Mouse (Mus musculus) left cerebral cortex, adult 18-20 months (tissue): Measurements from ENCODE around the gene Prl3c1. TPM values are rescaled to one million over a fixed set of nuclear protein-coding genes. Genes with fewer than 3 reads are reported as not detected.
"Not testable (repeated sequence)": the region's sequence is repeated elsewhere in the genome, so short reads cannot be mapped to it uniquely, and the experiment has no call there.

Source experiments
- DNase-seq, 2 experiments: peaks; one replicate each; pipeline ENCODE4 v3.0.0; 2021 to 2022; ENCODE audit warnings: low spot score in 2 of 2, mixed read lengths in 1 of 2
- long read RNA-seq, 2 experiments: library from polyadenylated mRNA; stranded (forward); transcript quantifications; one replicate each; pipeline ENCODE4 v2.0.0; 2021
- total RNA-seq, 2 experiments: library from RNA; stranded (reverse); gene quantifications; 2 replicates each; pipeline ENCODE4 v1.2.3; 2021

The Prl3c1 gene
- total RNA-seq, result not detected
- long read RNA-seq, experiment 1, result 0 reads
- long read RNA-seq, experiment 2, result 0 reads

- no peak for DNase-seq
Observed at GRCm38 (mm10) chr13:27196359-27196758, at the start of gene Prl3c1. TSS of gene Prl3c1 (plus strand) at chr13:27196659.

- DNase-seq, result no peak
Observed at GRCm38 (mm10) chr13:27148264-27148663, 48.2 kb upstream of the Prl3c1 start.

- not testable (repeated sequence) for DNase-seq
Observed at GRCm38 (mm10) chr13:27156490-27156889, 40.0 kb upstream of the Prl3c1 start, which contains the start of gene Prl3d3. TSS of gene Prl3d3 (plus strand) at chr13:27156790.

GRCm38 (mm10) chr13:27241547-27241946 lies 45.1 kb downstream of the Prl3c1 start, which contains the start of gene Prl3b1:
TSS of gene Prl3b1 (plus strand) at chr13:27241847.
- no peak for DNase-seq

Other genes with a start within 250 kb of the Prl3c1 start
- not detected for gene Prl, start 139.1 kb upstream of the Prl3c1 start, total RNA-seq
- not detected for gene Prl3d1, start 102.5 kb upstream of the Prl3c1 start, total RNA-seq
- not detected for gene Prl3d2, start 75.0 kb upstream of the Prl3c1 start, total RNA-seq
- not detected for gene Prl3d3, start 39.9 kb upstream of the Prl3c1 start, total RNA-seq
- not detected for gene Prl3b1, start 45.2 kb downstream of the Prl3c1 start, total RNA-seq
- not detected for gene Prl3a1, start 62.8 kb downstream of the Prl3c1 start, total RNA-seq
- not detected for gene Prl6a1, start 116.0 kb downstream of the Prl3c1 start, total RNA-seq
- not detected for gene Prl8a2, start 149.0 kb downstream of the Prl3c1 start, total RNA-seq
- gene Prl2b1, start 194.2 kb downstream of the Prl3c1 start, total RNA-seq, result not detected
- not detected for gene Prl8a6, start 242.0 kb downstream of the Prl3c1 start, total RNA-seq